Mouse (Mus musculus) 3134 (cell line): Measurements from ENCODE around the gene Ppm1m.

Experiments
- DNase-seq: peaks from one replicate; pipeline ENCODE4 v3.0.0-alpha.2; 2011; ENCODE audit warnings: low spot score; ENCODE audit not compliant: insufficient read length; ENCODE audit errors: extremely low read depth

The Ppm1m gene

GRCm38 (mm10) chr9:106160426-106160825 lies 39.1 kb downstream of the Ppm1m start:
- DNase-seq: no peak

- peak; percentile 88 for DNase-seq
Measured at GRCm38 (mm10) chr9:106159784-106160301, 39.7 kb downstream of the Ppm1m start.

- no peak for DNase-seq
Measured at GRCm38 (mm10) chr9:106159237-106159636, 40.3 kb downstream of the Ppm1m start.

- DNase-seq: no peak
Measured at GRCm38 (mm10) chr9:106158037-106158491, 41.5 kb downstream of the Ppm1m start, which contains the start of gene Glyctk. Gene Glyctk (minus strand): TSS chr9:106158138.

- DNase-seq: no peak
Measured at GRCm38 (mm10) chr9:106157623-106157925, 42.0 kb downstream of the Ppm1m start.

- no peak for DNase-seq
Measured at GRCm38 (mm10) chr9:106156921-106157622, 42.5 kb downstream of the Ppm1m start.

- DNase-seq: peak; percentile 44
Measured at GRCm38 (mm10) chr9:106156419-106156818, 43.1 kb downstream of the Ppm1m start.

- peak; percentile 57 for DNase-seq
Measured at GRCm38 (mm10) chr9:106154106-106154505, 45.4 kb downstream of the Ppm1m start.

GRCm38 (mm10) chr9:106149399-106149754 lies 50.2 kb downstream of the Ppm1m start:
- no peak for DNase-seq

GRCm38 (mm10) chr9:106148541-106149398 lies 50.8 kb downstream of the Ppm1m start:
- DNase-seq: no peak

GRCm38 (mm10) chr9:106147851-106148431 lies 51.6 kb downstream of the Ppm1m start:
- no peak for DNase-seq

- no peak for DNase-seq
Measured at GRCm38 (mm10) chr9:106147281-106147680, 52.3 kb downstream of the Ppm1m start.

GRCm38 (mm10) chr9:106145582-106145981 lies 54.0 kb downstream of the Ppm1m start:
- DNase-seq: no peak
